Mouse (Mus musculus): ENCODE data around the gene Tmem220.

Gene Tmem220

GRCm38 (mm10) chr11:67024867-67025477, at the start of gene Tmem220:
Tmem220 (plus strand) TSS chr11:67025154.
- DNase-seq (ENCODE audit: low spot score) = peak; percentile 97

- no peak for DNase-seq (ENCODE audit: low spot score)
These were observed 49.2 kb upstream of the Tmem220 start for GRCm38 (mm10) chr11:66975606-66976330.

- DNase-seq (ENCODE audit: low spot score) = no peak
These were observed 43.4 kb upstream of the Tmem220 start for GRCm38 (mm10) chr11:66981336-66982115.

GRCm38 (mm10) chr11:66982794-66983193, 42.2 kb upstream of the Tmem220 start:
- DNase-seq (ENCODE audit: low spot score) = peak; percentile 77

- no peak for DNase-seq (ENCODE audit: low spot score)
These were observed 41.4 kb upstream of the Tmem220 start for GRCm38 (mm10) chr11:66983422-66984164.

GRCm38 (mm10) chr11:66984165-66985135, 40.5 kb upstream of the Tmem220 start:
- DNase-seq (ENCODE audit: low spot score) = peak; percentile 90

- DNase-seq (ENCODE audit: low spot score) = no peak
These were observed 39.7 kb upstream of the Tmem220 start for GRCm38 (mm10) chr11:66985136-66985702.

GRCm38 (mm10) chr11:66992150-66992549, 32.8 kb upstream of the Tmem220 start:
- no peak for DNase-seq (ENCODE audit: low spot score)

- DNase-seq (ENCODE audit: low spot score) = no peak
These were observed 31.3 kb upstream of the Tmem220 start for GRCm38 (mm10) chr11:66993674-66994073.

- DNase-seq (ENCODE audit: low spot score) = no peak
These were observed 28.5 kb upstream of the Tmem220 start for GRCm38 (mm10) chr11:66996446-66996845.

- DNase-seq (ENCODE audit: low spot score) = no peak
These were observed 26.2 kb upstream of the Tmem220 start for GRCm38 (mm10) chr11:66998467-66999403.

- DNase-seq (ENCODE audit: low spot score) = no peak
These were observed 24.3 kb upstream of the Tmem220 start for GRCm38 (mm10) chr11:67000671-67001070.

- DNase-seq (ENCODE audit: low spot score) = peak; percentile 50
These were observed 23.2 kb upstream of the Tmem220 start for GRCm38 (mm10) chr11:67001717-67002116.

- no peak for DNase-seq (ENCODE audit: low spot score)
These were observed 22.0 kb upstream of the Tmem220 start for GRCm38 (mm10) chr11:67002911-67003310.

- DNase-seq (ENCODE audit: low spot score) = no peak
These were observed 17.0 kb upstream of the Tmem220 start for GRCm38 (mm10) chr11:67007961-67008360.

GRCm38 (mm10) chr11:67008528-67008927, 16.4 kb upstream of the Tmem220 start:
- DNase-seq (ENCODE audit: low spot score) = no peak

- DNase-seq (ENCODE audit: low spot score) = peak; percentile 59
These were observed 14.5 kb upstream of the Tmem220 start for GRCm38 (mm10) chr11:67010430-67010829.

- DNase-seq (ENCODE audit: low spot score) = no peak
These were observed 13.3 kb upstream of the Tmem220 start for GRCm38 (mm10) chr11:67011635-67012034.

- DNase-seq (ENCODE audit: low spot score) = no peak
These were observed 7.0 kb upstream of the Tmem220 start for GRCm38 (mm10) chr11:67017801-67018591.

All from retina, embryonic 14.5 days (tissue).